Mouse (Mus musculus) lung, postnatal 0 days (tissue): ENCODE measurements around the gene Gm14085.
"Not testable (repeated sequence)": the region's sequence is repeated elsewhere in the genome, so short reads cannot be mapped to it uniquely, and the experiment has no call there.

Experiments
- CTCF ChIP-seq: IDR thresholded peaks from 2 replicates; pipeline ENCODE4 v1.5.1; 2016; ENCODE audit warnings: antibody characterized with exemption, mild to moderate bottlenecking
- EP300 ChIP-seq: IDR thresholded peaks from 2 replicates; pipeline ENCODE4 v1.6.1; 2016; ENCODE audit warnings: antibody characterized with exemption, mild to moderate bottlenecking, control low read depth

DNA sequence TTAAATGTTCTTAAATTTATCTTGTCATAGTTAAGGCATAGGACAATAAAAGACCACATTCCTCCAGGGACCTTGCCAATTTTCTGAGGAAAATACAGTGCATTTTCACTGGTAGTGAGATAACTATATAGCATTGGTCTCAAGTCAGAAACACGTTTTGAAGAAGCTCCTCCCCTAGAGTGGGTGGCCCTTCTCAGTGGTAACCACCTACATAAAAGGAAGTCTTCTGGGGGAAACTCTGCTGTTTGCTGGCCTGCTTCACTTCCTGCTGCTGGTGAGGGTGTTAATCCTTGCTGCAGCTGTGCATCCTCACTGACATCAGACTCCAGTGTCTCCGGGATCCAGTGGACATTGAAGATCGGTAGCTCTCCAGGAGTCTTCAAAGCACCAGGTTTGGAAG is 44.2 kb upstream of the Gm14085 start:
- TF ChIP-seq CTCF, EP300: not testable (repeated sequence)
